Mouse (Mus musculus): ENCODE results near the gene Tceal8. TPM values are rescaled to one million over a fixed set of nuclear protein-coding genes. Genes with fewer than 3 reads are reported as not detected.
"Not testable (repeated sequence)": the region's sequence is repeated elsewhere in the genome, so short reads cannot be mapped to it uniquely, and the experiment has no call there.

The Tceal8 gene
- polyA plus RNA-seq, 1 experiment, result 291 TPM

DNA sequence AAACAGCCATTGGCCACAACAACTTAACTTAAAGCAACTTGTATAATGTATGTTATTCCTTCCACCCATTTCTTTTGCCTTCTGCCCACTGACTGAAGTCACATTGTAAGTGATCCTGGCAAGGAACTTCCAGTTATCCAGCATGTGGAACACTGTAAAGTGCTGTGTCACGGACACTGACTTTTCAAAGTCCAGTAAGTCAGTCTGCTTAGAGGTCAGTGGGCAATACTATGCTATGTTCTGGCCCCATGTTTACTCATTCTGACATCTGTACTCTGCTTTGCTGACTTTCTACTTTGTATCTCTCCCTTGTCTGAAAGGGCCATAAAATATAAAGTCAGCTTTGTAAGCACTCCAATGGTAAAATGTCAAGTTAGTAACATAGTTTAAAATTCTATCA lies 11.0 kb upstream of the Tceal8 start:
- Histone ChIP-seq H3K4me1 (ENCODE audit: control insufficient read depth, insufficient read depth, low read length) (no peaks in the 10 kb centered on the region), H3K27ac (ENCODE audit: insufficient read depth, low read length) (no peak overlapping the region), H3K4me3 (ENCODE audit: insufficient read depth, low read length) (no peak overlapping the region)
- TF ChIP-seq CTCF (IDR thresholded peaks at IDR 0.05; ENCODE audit: borderline replicate concordance, insufficient read depth, low read length) (no peak), POLR2A (IDR thresholded peaks at IDR 0.05; ENCODE audit: low read depth, low read length) (no peak)

DNA sequence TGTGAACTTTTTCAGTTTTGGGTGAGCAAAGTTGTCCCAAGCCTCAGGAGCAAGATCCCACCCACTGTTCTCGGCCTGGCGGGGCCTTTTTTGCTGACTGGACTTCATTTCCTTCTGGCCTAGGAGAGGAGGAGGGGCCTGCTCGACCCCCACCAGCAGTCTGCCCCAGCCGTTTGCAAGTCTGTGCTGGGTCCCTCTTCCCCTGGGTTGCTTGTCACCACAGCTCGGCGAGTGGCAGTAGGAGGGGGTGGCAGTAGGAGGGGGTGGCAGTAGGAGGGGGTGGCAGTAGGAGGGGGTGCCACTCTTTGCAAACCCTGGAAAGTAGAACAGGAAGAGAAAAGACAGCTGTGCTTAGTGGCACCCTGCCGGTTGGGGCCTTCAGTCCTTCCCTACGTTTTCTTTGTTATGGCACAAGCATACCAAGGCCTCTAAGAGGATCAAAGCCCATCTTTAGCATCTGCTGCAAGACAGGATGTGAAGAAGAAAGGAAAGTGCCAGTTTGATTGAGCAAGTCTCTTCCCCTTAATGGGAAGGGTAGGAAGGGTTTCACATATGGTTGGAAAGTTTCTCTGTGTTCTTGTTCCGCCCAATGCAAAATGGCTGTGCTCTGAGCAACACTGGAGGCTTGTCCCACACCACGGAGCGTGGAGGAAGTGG lies 8.9 kb upstream of the Tceal8 start:
- no peak overlapping the region for H3K27ac ChIP-seq (ENCODE audit: insufficient read depth, low read length)
- no peaks in the 10 kb centered on the region; the same call in 1 of the 2 replicates for H3K4me1 ChIP-seq (ENCODE audit: control insufficient read depth, insufficient read depth, low read length)
- H3K4me3 ChIP-seq (ENCODE audit: insufficient read depth, low read length), result no peak overlapping the region
- TF ChIP-seq CTCF (IDR thresholded peaks at IDR 0.05; ENCODE audit: borderline replicate concordance, insufficient read depth, low read length) (no peak), POLR2A (IDR thresholded peaks at IDR 0.05; ENCODE audit: low read depth, low read length) (no peak)

DNA sequence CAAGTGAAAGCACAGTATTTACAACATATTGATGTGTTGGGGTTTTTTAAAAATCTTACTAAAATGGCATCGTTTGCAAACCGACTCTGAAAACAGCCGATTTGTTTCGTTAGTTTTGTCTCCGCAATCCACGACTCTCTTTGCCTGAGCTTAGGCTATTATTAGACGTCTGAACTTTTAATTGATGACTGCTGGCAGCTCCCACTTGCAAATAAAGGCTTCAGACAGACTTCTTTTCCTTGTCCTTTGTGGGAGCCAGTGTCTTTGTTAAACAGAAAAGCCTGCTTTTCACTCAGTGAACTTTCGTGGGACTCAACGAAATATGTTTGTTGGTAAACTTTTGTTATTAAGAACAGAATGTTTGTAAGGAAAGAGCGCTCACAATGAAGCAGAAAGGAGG lies 644 bp upstream of the Tceal8 start:
- H3K4me1 ChIP-seq (ENCODE audit: control insufficient read depth, insufficient read depth, low read length), result no peaks in the 10 kb centered on the region
- H3K27ac ChIP-seq (ENCODE audit: insufficient read depth, low read length), result peak overlapping the region; percentile 90
- peak overlapping the region; percentile 27 for H3K4me3 ChIP-seq (ENCODE audit: insufficient read depth, low read length)
- TF ChIP-seq CTCF (IDR thresholded peaks at IDR 0.05; ENCODE audit: borderline replicate concordance, insufficient read depth, low read length) (no peak), POLR2A (IDR thresholded peaks at IDR 0.05; ENCODE audit: low read depth, low read length) (no peak)

DNA sequence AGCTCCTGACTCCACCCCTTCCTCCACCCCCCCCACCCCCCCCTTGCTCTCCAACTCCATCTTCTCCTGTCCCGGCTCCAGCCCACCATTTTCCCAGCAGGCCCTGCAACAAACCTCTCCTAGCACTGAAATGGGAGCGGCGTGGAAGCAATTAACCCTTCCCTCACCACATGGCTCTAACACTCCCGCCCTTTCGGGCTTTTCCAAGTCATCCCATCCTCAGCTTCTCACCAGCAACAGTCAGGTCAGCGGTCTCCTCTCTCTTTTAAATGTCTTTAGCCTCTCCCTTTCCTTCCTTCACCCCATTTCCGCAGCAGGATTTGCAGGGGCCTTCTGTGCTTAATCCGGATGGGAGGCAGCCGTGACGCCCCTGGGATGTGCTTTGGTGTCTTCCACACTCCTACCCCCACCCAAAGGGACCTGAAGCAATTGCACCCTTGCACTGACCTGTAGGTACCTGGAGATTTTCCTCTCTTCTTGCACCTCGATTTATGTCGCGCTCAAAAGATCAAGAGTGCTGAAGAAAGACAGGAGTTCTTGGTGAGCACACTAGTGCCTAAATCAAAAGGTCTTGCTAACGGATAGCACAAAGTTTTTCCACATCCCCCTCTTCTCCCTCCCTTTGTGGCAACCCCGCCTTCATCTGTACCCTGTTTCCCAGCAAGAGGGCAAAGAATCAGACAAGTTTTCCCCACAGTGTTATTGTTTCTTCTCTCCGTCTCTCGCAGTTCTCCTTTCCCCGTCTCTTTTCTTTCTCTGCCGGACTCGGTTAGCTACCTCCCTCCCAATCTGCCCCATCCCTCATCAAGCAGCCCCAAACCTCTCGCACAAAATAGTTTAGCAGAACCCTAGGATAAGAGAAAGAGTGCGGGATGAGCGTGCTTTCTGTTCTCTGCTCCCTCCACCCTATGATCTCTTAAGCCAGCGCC lies 689 bp downstream of the Tceal8 start:
- no peaks in the 10 kb centered on the region for H3K4me1 ChIP-seq (ENCODE audit: control insufficient read depth, insufficient read depth, low read length)
- peak overlapping the region; percentile 89 for H3K27ac ChIP-seq (ENCODE audit: insufficient read depth, low read length)
- peak overlapping the region; percentile 98 for H3K4me3 ChIP-seq (ENCODE audit: insufficient read depth, low read length)
- TF ChIP-seq POLR2A (IDR thresholded peaks at IDR 0.05; ENCODE audit: low read depth, low read length), result no peak; the same call in 1 of the 2 replicates
- TF ChIP-seq CTCF (IDR thresholded peaks at IDR 0.05; ENCODE audit: borderline replicate concordance, insufficient read depth, low read length), result no peak

DNA sequence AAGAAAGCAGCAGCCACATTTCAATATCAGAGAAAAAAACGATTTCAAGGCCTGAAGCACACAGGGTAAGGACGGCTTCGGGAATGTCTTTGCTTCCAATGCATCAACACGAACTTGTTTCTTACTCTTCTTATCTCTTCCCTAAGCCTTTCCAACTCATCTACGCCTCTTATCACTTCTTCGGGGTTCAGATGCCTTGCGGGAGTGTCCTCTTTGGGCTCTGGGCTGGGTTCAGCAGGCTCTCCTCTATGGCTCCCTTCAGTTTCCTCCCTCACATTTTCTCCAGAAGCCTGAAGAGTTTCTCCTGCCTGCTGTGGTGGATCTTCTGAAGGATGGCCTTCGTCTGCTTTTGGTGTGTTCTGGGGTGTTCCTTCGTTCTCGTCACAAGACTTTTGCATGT lies 1.5 kb downstream of the Tceal8 start:
- Histone ChIP-seq H3K27ac (ENCODE audit: insufficient read depth, low read length) (no peak overlapping the region), H3K4me1 (ENCODE audit: control insufficient read depth, insufficient read depth, low read length) (no peaks in the 10 kb centered on the region), H3K4me3 (ENCODE audit: insufficient read depth, low read length) (peak overlapping the region; percentile 67)
- TF ChIP-seq POLR2A (IDR thresholded peaks at IDR 0.05; ENCODE audit: low read depth, low read length) (no peak), CTCF (IDR thresholded peaks at IDR 0.05; ENCODE audit: borderline replicate concordance, insufficient read depth, low read length) (no peak)

DNA sequence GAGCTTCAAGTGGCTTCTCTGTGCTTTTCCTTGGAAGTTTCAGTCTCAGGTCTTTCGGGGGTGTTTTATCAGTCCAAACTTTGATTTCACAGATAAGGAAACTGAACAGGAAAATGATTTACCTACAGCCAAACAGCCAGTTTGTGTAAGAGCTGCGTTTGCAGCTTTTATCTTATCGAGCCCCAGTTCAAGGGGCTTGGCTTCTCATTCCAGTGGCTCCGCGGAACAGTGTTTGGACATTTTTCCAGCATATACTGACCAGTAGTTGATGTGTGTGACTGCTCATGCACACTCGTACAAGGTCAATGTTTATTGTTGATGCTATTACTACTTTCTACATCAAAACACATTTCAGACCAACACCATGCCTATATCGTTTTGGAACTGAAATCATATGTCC lies 27.9 kb downstream of the Tceal8 start:
- no peak overlapping the region for H3K27ac ChIP-seq (ENCODE audit: insufficient read depth, low read length)
- H3K4me1 ChIP-seq (ENCODE audit: control insufficient read depth, insufficient read depth, low read length), result no peaks in the 10 kb centered on the region
- H3K4me3 ChIP-seq (ENCODE audit: insufficient read depth, low read length), result no peak overlapping the region
- no peak for TF ChIP-seq CTCF (IDR thresholded peaks at IDR 0.05; ENCODE audit: borderline replicate concordance, insufficient read depth, low read length)
- no peak for TF ChIP-seq POLR2A (IDR thresholded peaks at IDR 0.05; ENCODE audit: low read depth, low read length)

DNA sequence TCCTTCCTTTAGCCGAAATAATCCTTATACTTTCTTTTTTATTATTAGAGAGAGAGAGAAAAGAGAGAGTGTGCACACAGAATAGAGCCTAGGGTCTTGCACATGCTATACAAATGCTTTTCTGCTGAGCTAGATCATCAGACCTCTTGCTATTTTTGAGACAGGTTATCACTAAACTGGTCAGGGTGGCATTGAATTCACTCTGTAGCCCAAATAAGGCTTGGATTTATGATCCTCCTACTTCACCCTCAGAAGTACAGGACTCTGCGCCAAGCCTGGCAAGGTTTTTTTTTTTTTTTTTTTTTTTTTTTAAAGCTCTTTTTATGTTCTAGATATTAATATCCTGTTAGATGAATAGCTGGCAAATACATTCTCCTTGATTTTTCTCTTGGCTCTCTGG lies 28.4 kb downstream of the Tceal8 start:
- Histone ChIP-seq H3K4me3 (ENCODE audit: insufficient read depth, low read length) (no peak overlapping the region), H3K27ac (ENCODE audit: insufficient read depth, low read length) (no peak overlapping the region), H3K4me1 (ENCODE audit: control insufficient read depth, insufficient read depth, low read length) (no peaks in the 10 kb centered on the region)
- no peak for TF ChIP-seq CTCF (IDR thresholded peaks at IDR 0.05; ENCODE audit: borderline replicate concordance, insufficient read depth, low read length)

DNA sequence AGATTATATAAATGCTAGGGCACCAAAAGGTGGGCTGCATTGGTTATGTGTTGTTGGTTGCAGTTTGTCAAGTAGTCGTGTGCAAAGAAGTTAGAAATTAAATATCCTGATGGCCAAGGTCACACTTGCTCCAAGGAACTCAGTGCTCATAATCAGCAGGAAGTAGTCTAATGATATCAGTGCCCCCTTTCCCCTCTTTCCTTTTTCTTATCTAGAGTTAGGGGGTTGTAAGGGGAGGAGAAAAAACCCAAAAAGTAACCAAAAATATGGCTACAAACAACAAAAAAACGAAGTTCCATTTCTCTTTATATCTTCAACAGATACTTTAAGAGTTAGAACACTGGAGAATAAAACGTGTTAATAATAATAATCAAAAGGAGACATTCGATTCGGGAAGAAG lies 30.8 kb downstream of the Tceal8 start:
- TF ChIP-seq CTCF (IDR thresholded peaks at IDR 0.05; ENCODE audit: borderline replicate concordance, insufficient read depth, low read length) (no peak), POLR2A (IDR thresholded peaks at IDR 0.05; ENCODE audit: low read depth, low read length) (no peak)
- H3K4me1 ChIP-seq (ENCODE audit: control insufficient read depth, insufficient read depth, low read length), result no peaks in the 10 kb centered on the region
- no peak overlapping the region for H3K4me3 ChIP-seq (ENCODE audit: insufficient read depth, low read length)
- H3K27ac ChIP-seq (ENCODE audit: insufficient read depth, low read length), result no peak overlapping the region

DNA sequence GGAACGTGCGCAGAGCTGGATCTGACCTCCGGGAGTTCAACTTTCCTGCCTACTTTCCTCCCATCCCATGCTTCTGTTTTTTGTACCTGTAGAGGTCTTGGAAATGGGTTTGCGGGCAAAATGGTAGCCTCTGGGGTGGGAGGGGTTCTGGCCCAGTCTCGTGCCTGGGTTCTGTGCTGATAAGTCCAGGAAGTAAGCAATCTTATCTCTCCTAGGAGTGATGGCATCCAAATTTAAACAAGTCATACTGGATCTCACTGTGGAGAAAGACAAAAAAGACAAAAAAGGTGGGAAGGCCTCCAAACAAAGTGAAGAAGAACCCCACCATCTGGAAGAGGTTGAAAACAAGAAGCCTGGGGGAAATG lies 32.5 kb downstream of the Tceal8 start:
- not testable (repeated sequence) for H3K4me3 ChIP-seq (ENCODE audit: insufficient read depth, low read length); H3K4me1 ChIP-seq (ENCODE audit: control insufficient read depth, insufficient read depth, low read length); H3K27ac ChIP-seq (ENCODE audit: insufficient read depth, low read length)

DNA sequence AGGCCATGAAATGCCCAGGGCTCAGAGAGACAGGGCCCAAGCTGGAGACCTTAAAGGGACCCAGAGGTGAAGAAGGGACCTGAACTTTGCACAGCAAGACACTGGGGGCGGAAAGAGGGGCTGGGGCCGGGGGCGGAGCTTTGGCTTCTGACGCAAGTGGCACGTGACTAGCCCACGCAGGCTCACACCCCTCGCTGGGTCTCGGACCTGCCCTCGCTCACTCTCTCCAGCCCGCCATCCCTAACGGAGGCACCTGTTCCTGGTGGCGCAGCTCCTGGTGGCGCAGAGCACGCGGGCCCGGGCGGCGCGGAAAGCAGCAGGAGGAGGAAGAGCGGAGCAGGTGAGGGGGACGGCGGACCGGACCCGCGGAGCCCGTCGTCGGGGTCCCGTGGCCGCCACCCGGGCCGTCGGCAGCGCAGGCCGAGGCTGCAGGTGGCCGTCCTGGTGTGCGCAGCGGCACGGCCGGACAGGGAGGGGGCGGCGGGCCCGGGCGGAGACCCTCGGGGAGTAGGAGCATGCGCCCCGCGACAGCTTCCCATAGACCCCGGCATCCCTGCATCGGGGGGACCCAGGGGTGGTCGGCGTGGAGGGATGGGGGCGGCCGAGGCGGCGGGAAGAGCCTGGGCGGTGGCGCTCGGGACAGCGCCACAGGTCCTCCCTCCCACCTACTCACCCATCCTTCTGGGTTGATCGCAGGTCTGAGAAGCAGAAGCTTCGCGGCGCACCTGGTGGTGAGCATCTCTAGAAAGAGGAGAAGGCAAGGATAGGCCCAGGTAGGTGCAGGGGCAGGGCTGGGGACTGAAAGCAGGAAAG lies 33.1 kb downstream of the Tceal8 start, which contains the start of gene Bex4:
Gene Bex4, plus strand, starts transcription at position 170 of the 813 bp plus-strand sequence.
- H3K4me1 ChIP-seq (ENCODE audit: control insufficient read depth, insufficient read depth, low read length); H3K4me3 ChIP-seq (ENCODE audit: insufficient read depth, low read length); H3K27ac ChIP-seq (ENCODE audit: insufficient read depth, low read length): not testable (repeated sequence)

All from embryonic fibroblast, embryonic 13.5 days (primary cell).